Mouse (Mus musculus) heart, postnatal 0 days (tissue): ENCODE results near the gene Abr.

Source experiments
- CTCF ChIP-seq: IDR thresholded peaks from 2 replicates; pipeline ENCODE4 v1.5.1; 2016; ENCODE audit warnings: antibody characterized with exemption, control low read depth, low read depth
- EP300 ChIP-seq: IDR thresholded peaks from 2 replicates; pipeline ENCODE4 v1.6.1; 2016; ENCODE audit warnings: antibody characterized with exemption, low read depth

GRCm38 (mm10) chr11:76483171-76483727 lies 138.9 kb downstream of the Abr start:
- no peak for TF ChIP-seq CTCF
- TF ChIP-seq EP300, result no peak
